ENCODE assay signal across 9 mouse cellular contexts in the genomic region with DNA sequence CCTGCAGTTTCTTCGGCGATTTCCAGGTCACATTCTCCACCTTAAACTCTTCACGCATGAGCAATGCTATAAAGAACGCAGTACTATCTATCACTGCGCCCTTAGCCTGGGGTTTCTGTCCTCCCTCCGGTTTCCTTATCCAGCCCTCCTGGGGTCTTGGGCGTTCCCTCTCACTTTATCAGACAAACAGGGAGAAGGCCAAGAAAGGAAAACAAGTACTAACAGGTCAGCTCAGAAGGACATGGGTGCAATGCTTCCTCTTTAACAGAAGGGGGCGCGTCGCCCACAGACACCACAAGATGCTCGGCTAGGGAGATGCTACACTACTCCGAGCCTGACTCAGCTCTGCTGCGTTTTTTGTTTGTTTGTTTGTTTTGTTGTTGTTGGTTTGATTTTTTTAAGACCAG. TPM values are rescaled to one million over a fixed set of nuclear protein-coding genes. Genes with fewer than 3 reads are reported as not detected.
DNase-seq lines count a peak whose midpoint lies in the region; ATAC-seq and TF ChIP-seq lines count a peak whose summit lies in the region.
"Had no signal": no experiment of that assay in that cellular context is flagged by ENCODE, and none has a peak within 500 bp of the region (broad histone marks: within the 10 kb centered on the region; RNA-seq: fewer than 3 reads in every experiment).

No protein-coding gene starts in this region.

- no peak overlapping the region for H3K4me2 ChIP-seq in forebrain, embryonic 11.5 days (ENCODE audit: low read depth, low read length, severe bottlenecking)
- H3K4me2 ChIP-seq in forebrain, embryonic 13.5 days: no peak overlapping the region

- DNase-seq in forebrain, embryonic 11.5 days (ENCODE audit: low spot score): peak; percentile 70
- peak; percentile 65 for DNase-seq in spleen, adult 12 weeks (ENCODE audit: low spot score)
- no peak for DNase-seq in spleen, adult 18-20 months
- DNase-seq in spleen, adult 2 months (ENCODE audit: low read depth in 1 of 2, low spot score in 2 of 2): no peak
- DNase-seq in ovary, postnatal 14 days (ENCODE audit: low spot score): no peak
- DNase-seq in right cerebral cortex, postnatal 10 days (ENCODE audit: low spot score in 2 of 2): no peak

- no peak overlapping the region for H3K27ac ChIP-seq in forebrain, embryonic 11.5 days (ENCODE audit: low read depth, low read length)
- no peak overlapping the region for H3K27ac ChIP-seq in forebrain, embryonic 13.5 days
- no peak overlapping the region; the same call in 1 of the 2 replicates for H3K27ac ChIP-seq in spleen, adult 2 months (ENCODE audit: insufficient read depth, low read length)

- H3K4me3 ChIP-seq in forebrain, embryonic 11.5 days (ENCODE audit: low read depth, low read length): no peak overlapping the region
- no peak overlapping the region for H3K4me3 ChIP-seq in forebrain, embryonic 13.5 days
- no peak overlapping the region for H3K4me3 ChIP-seq in spleen, adult 2 months (ENCODE audit: extremely low read depth, insufficient read depth, insufficient read length)
- H3K4me3 ChIP-seq: megakaryocyte, embryonic 14.5 days had no signal

- H3K36me3 ChIP-seq in forebrain, embryonic 11.5 days (ENCODE audit: control insufficient read depth, insufficient read depth, low read length): no peaks in the 10 kb centered on the region
- H3K36me3 ChIP-seq in forebrain, embryonic 13.5 days (ENCODE audit: poor library complexity, severe bottlenecking): no peaks in the 10 kb centered on the region
- no peaks in the 10 kb centered on the region for H3K36me3 ChIP-seq in spleen, adult 2 months (ENCODE audit: control insufficient read depth, insufficient read depth, low read length)

- H3K27me3 ChIP-seq in forebrain, embryonic 11.5 days (ENCODE audit: control insufficient read depth, insufficient read depth, low read length): no peaks in the 10 kb centered on the region
- H3K27me3 ChIP-seq in forebrain, embryonic 13.5 days: no peaks in the 10 kb centered on the region
- no peaks in the 10 kb centered on the region for H3K27me3 ChIP-seq in spleen, adult 2 months (ENCODE audit: control insufficient read depth, insufficient read depth, low read length)

- peak; percentile 56; the same call in 1 of the 2 replicates for TF ChIP-seq CTCF in spleen, adult 2 months (IDR thresholded peaks at IDR 0.05; ENCODE audit: extremely low read depth, insufficient read depth, insufficient read length, insufficient replicate concordance)

- H3K9me3 ChIP-seq in forebrain, embryonic 11.5 days (ENCODE audit: control insufficient read depth, low read length): no peaks in the 10 kb centered on the region
- H3K9me3 ChIP-seq in forebrain, embryonic 13.5 days (replicated peaks): no peaks in the 10 kb centered on the region
- H3K9me3 ChIP-seq: megakaryocyte, embryonic 14.5 days had no signal

- H3K4me1 ChIP-seq in forebrain, embryonic 11.5 days (replicated peaks; ENCODE audit: control insufficient read depth, insufficient read depth, low read length): no peaks in the 10 kb centered on the region
- no peaks in the 10 kb centered on the region for H3K4me1 ChIP-seq in forebrain, embryonic 13.5 days
- no peaks in the 10 kb centered on the region for H3K4me1 ChIP-seq in spleen, adult 2 months (ENCODE audit: control insufficient read depth, insufficient read depth, insufficient read length)

- no peak for TF ChIP-seq POLR2A in spleen, adult 2 months (IDR thresholded peaks at IDR 0.05; ENCODE audit: low read depth, low read length)

- 22% methylated on average over 13 of the region's 13 CpGs for WGBS in forebrain, embryonic 11.5 days
- WGBS in forebrain, embryonic 13.5 days: 20% methylated on average over 13 of the region's 13 CpGs
- 28% methylated on average over 13 of the region's 13 CpGs for WGBS in spleen, adult 2 months

- no peak for ATAC-seq in forebrain, embryonic 11.5 days (replicated peaks; ENCODE audit: low FRiP score)
- no peak for ATAC-seq in forebrain, embryonic 13.5 days
- peak; percentile 40 to 52; a peak in 1 of 4 replicates for ATAC-seq in hematopoietic stem cell, adult 5-6 weeks (replicated peaks in 1 of 2; ENCODE audit: insufficient read depth in 1 of 2, low FRiP score in 2 of 2, low TSS enrichment in 1 of 2, low read depth in 1 of 2, poor library complexity in 2 of 2, severe bottlenecking in 2 of 2)

- H3K9ac ChIP-seq in forebrain, embryonic 11.5 days (ENCODE audit: low read length): no peak overlapping the region
- H3K9ac ChIP-seq in forebrain, embryonic 13.5 days: no peak overlapping the region

RNA-seq across cellular contexts. Expression of a gene that starts 11.3 kb away (rescaled TPM):
- polyA plus RNA-seq in forebrain, embryonic 11.5 days (2014; fragmentation: Nextera tagmentation; extraction: Ambion mirVana): 10.7 and 10.9 TPM in 2 replicates
- 46.8 and 49.5 TPM in 2 replicates for polyA plus RNA-seq in forebrain, embryonic 13.5 days (2015; fragmentation: Nextera tagmentation; extraction: Ambion mirVana)
- total RNA-seq in hematopoietic stem cell, adult 5-6 weeks (2017): not detected in 2 replicates
- 0.38 and 0.54 TPM in 2 replicates for polyA plus RNA-seq in spleen, adult 2 months (2012; rRNA removed)

RNA-seq across cellular contexts. Expression of a gene that starts 11.3 kb away (rescaled TPM):
- polyA plus RNA-seq in forebrain, embryonic 11.5 days (2014; fragmentation: Nextera tagmentation; extraction: Ambion mirVana): not detected in 2 replicates
- 0.72 TPM in 1 of 2 replicates, not detected in the other for polyA plus RNA-seq in forebrain, embryonic 13.5 days (2015; fragmentation: Nextera tagmentation; extraction: Ambion mirVana)
- total RNA-seq in hematopoietic stem cell, adult 5-6 weeks (2017): not detected in 2 replicates
- not detected in 2 replicates for polyA plus RNA-seq in spleen, adult 2 months (2012; rRNA removed)

RNA-seq across cellular contexts. Expression of a gene that starts 18.1 kb away (rescaled TPM):
- 83.4 and 86.8 TPM in 2 replicates for polyA plus RNA-seq in forebrain, embryonic 11.5 days (2014; fragmentation: Nextera tagmentation; extraction: Ambion mirVana)
- 101 and 107 TPM in 2 replicates for polyA plus RNA-seq in forebrain, embryonic 13.5 days (2015; fragmentation: Nextera tagmentation; extraction: Ambion mirVana)
- total RNA-seq in hematopoietic stem cell, adult 5-6 weeks (2017): not detected in 2 replicates
- polyA plus RNA-seq in spleen, adult 2 months (2012; rRNA removed): 0.85 and 1.5 TPM in 2 replicates

Comparison
In these comparisons a context has a peak if more than half of its experiments do, and no peak if none do; other contexts are left out.
1. DNase-seq: peak in forebrain, embryonic 11.5 days (single experiment) and spleen, adult 12 weeks (single experiment); none in spleen, adult 18-20 months (0 of 2), spleen, adult 2 months (0 of 2), ovary, postnatal 14 days (single experiment) and right cerebral cortex, postnatal 10 days (0 of 2).
2. ATAC-seq: peak in hematopoietic stem cell, adult 5-6 weeks (2 of 2); none in forebrain, embryonic 11.5 days (single experiment) and forebrain, embryonic 13.5 days (single experiment).
3. RNA of a gene that starts 18.1 kb away (polyA plus RNA-seq): 101 to 107 TPM in forebrain, embryonic 13.5 days and 83.4 to 86.8 TPM in forebrain, embryonic 11.5 days; 0.85 to 1.5 TPM in spleen, adult 2 months; every median in the first group is over 10 times any median in the second.